Mouse (Mus musculus): ENCODE measurements around the gene Gmfb. TPM values are rescaled to one million over a fixed set of nuclear protein-coding genes. Genes with fewer than 3 reads are reported as not detected.

The Gmfb gene
- total RNA-seq, 2 experiments from 2014 or later = 30.0 to 35.0 TPM

DNA sequence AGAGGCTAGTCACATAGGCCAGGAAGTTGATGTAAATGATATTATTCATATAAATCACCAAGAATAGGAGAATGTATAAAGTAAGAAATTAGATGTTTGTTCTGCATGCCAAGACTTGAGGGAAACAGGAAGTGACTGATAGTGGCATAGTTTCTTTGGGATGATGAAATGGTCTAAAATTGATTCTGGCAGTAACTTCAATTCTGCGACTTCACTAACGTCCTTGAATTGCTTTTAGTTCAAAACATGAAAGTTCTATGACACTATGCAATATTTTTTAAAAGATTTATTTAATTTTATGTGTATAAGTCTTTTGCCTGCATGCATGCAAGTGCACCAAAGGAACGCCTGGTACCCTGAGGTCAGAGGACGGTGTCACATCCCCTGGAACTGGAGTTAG is 18.8 kb downstream of the Gmfb start:
- DNase-seq = no peak

DNA sequence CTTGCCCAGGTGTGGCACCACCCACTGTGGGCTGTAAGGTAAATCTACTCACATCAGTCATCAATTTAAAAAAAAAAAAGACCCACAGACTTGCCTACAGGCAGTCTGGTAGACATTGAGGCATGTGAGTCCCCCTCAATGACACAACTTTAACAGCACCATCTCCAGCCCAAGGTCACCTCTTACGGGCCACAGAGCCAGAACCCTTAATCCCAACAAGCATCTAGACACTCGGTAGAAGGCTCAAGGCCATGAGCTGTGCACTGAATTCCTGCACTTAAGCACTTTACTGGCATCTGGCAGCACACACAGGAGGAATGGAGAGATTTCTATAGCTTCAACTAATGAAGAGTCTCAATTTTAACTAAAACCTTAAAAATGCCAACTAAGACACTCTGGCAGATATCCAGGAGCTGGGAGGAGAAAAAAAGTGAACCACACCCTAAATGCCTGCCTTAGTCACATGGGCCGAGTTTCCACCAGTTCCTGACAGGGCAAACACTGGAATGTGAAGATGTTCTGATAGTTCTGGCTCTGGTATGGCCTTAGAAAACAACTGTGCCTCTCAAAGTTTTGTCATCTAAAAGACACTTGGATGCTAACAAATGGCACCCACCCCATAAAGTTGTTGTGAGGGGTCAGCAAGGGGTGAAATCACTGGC is 21.2 kb downstream of the Gmfb start:
- no peak for DNase-seq

DNA sequence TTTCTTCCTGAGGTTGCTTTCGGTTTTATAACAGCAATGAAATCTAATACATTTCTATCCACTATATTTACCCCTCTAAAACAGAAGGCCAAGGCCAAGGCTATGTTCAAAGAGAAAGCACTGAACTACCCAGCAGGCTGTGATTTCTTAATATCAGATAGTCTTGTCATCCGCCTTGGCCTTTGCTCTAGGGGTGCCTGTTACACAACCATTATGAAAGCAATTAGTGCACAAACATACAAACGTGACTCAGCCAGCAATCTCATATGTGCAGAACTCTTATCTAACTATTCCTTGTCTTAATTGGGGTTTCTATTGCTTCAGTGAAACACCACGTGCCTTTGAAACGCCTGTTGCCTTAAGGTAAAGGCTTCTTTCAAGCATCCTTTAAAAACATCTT is 27.9 kb downstream of the Gmfb start:
- DNase-seq = no peak

DNA sequence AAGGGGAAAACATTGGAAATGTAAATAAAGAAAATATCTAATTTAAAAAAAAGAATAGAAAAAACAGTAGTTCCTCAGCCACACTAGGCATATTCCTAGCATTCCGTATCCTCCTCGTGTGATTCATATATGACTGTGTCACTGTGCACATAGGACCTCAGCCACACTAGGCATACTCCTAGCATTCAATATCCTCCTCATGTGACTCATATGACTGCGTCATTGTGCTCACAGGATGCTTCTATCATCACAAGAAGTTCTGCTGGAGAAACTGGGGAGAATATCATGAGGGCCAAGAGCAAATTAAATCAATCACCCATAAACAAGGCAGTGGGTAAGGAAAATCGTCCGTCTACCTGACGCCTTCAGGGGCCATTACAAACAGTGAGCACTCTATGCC is 31.3 kb downstream of the Gmfb start:
- no peak for DNase-seq

DNA sequence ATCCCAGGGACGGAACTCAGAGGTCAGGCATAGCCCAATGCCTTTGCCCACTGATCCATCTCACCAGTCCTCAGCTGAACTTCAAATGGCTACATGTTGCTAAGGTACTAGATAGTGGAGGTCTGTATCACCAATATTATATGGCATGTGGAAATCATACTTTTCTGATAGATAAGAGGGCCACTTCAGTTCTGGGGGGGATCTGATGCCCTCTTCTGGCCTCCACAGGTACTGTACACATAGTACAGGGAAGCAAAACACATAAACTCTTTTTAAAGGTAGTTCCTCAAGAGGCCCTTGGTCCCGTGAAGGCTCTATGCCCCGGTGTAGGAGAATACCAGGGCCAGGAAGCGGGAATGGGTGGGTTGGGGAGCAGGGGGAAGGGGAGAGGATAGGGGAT is 31.7 kb downstream of the Gmfb start:
- DNase-seq = no peak

DNA sequence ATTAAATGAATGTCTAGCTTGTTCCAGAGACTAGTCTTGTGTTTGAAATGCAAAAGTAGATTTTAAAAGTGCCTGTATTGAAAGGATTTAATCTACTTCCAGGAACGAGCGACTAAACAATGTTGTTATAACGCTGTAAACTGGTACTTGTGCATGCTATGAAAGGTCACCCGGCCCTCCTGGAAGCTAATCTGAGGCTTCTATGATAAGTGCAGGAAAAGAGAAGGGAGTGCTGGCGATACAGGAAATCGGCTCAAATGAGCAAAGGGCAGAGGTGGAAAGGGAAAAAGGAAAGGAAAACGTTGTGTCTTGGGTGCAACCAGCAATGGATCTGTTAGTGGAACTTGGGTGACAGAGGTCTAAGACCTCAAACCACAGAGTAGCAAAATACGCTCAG is 33.5 kb downstream of the Gmfb start:
- DNase-seq = no peak

DNA sequence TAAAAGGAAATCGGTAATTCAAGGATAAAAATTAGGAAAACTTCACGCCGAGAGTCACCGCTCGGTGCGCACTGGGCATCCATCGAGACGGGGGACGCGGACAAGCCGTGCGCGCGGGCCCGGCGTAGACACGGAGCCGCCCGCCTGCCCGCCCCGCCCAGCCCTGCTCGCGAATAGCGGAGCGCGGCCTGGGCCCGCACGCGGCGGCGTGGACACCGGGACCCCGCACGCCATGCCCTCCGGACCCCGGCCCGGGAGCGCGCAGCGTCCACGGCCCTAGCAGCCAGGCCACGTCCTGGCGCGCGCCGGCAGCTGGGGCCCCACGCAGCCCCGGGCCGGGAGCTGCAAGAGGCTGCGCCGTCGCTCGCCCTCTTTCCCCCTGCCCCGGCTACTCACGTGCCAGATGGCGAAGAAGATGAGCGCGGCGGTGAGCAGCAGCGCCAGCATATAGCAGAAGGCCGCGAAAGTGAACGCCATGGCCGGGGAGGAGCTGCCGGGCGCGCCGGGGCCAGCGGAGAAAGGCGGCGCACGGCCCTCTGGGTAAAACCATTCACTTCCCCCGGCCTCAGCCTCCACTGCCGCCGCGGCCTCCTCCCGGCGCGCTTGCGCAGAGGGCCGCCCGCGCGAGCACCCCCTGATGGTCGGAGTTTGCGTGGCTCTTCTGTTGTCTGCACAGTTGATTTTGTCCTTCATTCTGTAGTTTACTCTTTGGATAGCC is 34.1 kb downstream of the Gmfb start, which contains the start of gene Cnih1:
TSS of gene Cnih1 (minus strand) at position 625 of the 718 bp plus-strand sequence.
- DNase-seq = peak; percentile 93 to 94

DNA sequence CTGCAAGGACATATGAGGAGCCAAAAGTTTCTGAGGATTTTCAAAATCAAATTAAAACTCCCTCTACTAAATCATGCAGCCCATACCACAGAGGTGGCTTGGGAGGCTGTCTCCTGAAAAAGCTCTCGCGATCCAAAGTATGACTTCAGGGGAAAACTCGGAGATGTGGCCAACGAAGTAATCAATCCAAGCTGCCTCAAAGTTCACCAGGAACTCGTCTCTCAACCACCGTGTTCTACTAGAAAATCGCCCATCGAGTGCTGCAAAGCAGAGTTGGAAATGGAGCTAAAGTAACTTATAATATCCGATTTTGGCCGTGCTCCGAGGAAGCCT is 34.6 kb downstream of the Gmfb start:
- peak in 1 of 2 experiments; percentile 55 for DNase-seq

DNA sequence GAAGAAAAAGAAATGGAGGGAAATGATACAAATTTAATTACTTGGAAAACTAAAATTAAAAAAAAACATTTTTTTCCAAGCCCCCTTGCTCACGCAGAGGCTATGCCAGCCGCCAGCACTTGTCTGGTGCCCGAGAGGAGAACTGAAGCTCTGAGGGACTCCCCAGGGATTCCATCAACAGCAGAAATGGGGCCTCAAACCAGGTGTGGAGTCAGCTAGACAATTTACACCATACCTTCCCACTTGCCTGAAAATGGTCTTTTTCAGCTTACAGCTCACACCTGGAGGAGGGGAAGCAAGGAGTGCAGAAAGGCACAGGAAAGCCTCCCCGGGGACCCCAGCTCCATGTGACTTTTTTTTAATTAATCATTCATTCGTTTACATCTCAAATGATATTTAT is 36.8 kb downstream of the Gmfb start:
- DNase-seq = no peak

DNA sequence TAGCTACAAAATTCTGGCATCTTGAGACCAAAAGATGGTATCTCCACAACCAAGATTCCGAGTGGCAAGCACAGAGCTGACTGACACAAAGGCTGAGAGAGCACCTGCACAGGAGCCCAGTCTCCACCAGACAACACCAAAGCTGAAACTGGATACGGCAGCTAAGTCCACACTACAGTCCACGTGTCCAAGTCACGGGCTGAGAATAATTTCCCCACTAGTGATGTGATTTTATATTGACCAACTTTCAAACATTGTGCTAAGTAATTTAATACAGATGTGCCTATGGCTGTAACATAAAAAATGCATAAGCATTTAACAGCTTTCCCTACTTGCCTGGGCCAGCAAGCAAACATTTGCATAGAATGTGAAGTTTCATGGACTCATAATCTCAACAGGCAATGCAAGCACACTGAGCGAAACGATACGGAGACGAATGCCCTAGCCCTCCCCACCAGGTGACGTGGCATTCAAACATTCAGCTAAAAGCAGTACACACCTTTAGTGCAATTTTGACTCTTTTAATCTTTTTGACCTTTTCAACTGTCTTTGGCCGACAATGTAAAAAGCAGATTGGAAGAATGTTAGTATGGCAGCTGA is 38.6 kb downstream of the Gmfb start:
- no peak for DNase-seq

DNA sequence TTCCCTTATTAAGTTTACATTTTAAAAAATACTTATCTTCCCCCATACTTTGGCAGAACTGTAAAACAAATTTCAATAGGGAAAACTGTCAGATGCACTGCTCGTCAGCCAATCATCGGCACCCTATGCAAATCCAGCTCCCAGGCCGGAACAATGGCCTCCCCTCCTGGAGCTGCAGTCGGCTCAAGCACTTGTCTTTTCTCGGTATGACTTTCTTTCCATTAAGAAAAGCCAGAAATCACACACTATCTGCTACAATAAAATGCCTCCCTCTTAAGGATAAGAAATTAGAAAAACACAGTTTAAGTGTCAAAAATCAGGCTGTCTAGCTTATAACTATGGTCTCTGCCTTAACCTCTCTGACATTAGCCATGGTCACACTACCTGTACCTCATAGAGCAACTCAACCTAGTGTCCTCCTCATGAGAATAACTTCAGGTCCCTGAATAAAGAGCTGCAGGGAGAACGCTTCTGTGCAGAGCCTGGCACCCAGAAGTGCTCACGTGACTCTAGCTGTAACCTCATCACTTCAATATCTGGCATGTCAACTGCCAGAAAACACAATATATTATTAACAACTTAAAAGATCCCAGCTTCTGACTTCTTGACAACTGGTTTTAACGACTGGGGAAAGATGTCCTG is 39.7 kb downstream of the Gmfb start:
- no peak for DNase-seq

DNA sequence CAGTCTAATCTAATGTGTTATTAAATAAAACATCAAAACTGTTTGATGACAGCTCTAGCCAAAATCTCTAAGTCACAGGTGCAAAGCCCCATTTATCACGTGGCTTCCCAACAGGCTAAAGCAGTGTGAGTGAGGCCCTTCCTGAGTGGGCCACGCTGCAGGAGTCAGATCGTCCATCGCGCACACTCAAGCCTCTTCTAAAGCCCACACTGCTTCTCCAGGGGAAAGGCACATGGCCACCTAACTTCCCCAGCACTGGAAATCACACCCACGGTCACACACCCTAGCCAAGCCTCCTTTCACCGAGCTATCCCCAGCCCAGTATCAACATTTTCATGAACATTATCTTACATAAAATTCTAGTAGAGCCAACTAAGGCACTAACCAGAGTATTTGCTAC is 41.0 kb downstream of the Gmfb start:
- DNase-seq = no peak

DNA sequence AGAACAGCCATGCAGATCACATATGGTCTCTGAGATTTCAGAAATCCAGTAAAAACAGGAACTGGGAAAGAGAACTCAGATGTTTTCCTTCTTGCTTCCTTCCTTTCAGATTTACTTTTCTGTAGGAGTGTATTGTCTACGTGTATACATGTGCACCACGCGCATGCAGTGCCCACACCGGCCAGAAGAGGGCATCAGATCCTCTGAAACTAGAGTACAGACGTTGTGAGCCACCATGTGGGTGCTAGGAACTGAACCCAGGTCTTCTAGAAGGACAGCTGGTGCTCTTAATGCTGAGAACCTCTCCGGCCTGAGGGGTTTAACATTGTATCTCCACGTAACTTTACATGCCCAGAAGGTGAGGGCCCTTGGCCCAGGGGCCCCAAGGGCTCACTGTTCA is 42.8 kb downstream of the Gmfb start:
- no peak for DNase-seq

DNA sequence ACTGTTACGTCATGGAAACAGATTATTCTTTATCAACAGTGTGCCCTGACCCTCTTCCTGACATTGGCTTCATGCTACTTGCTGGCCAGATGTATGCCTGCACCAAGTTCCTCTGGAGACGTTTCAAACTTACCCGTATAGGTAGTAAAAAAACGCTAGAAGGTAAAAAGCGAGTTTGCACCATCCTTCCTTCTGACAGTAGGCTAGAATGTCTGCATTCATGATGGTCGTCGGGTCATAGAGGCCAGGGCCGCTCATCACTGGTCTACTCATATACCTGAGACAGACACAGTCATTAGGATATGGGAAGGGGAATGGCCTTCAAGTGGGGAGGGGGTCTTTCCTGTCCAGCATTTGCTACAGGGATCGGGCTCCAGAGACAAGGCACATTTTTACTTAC is 43.3 kb downstream of the Gmfb start:
- no peak for DNase-seq

DNA sequence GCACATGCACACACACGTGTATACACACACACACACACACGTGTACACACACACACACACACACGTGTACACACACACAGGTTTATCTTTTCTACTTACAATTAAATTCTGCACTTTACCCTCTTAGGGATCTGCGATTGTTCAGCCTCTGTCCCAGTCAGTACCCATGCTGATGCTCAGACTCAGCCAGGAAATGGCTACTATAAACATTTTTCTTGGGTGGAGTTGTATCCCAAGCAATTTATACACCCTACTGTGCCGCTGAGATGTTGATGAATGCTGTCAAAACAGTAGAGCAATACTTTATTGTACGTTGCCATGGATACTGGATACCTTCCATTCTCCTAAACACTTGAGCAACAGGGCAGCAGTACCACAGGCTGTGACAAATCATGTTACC is 52.0 kb downstream of the Gmfb start:
- DNase-seq = no peak

DNA sequence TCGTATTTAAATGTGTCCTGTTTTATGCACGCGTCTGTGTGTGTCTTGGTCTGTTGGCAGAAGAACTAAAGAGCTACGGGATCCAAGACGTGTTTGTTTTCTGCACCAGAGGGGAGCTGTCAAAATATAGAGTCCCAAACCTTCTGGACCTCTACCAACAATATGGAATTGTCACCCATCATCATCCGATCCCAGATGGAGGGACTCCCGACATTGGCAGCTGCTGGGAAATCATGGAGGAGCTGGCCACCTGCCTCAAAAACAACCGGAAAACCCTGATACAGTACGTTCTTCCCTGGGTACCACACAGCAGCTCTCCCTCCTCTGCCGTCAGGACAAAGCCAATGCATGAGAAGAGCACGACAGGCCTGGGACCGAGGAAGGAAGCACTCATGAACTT is 54.9 kb downstream of the Gmfb start:
- DNase-seq = no peak

DNA sequence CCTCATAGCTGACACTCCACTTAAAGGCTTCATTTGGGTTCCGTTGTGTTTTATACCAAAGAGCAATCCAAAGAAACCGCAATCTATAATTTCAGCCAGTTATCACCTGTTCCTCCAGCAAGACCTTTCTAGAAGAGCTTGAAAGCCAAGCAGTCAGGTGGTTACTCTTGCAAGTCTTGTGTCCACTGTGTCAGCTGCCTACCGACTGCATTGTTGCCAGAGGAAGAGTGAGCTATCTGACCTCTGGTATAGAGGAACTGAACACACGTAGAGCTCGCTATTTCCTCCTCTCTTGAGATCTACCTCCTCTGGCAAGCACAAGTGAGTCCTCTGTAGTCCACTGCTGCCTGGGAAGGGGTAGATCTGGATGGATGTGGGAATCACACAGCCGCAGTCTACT is 60.9 kb downstream of the Gmfb start:
- DNase-seq = peak in 1 of 2 experiments; percentile 12

DNA sequence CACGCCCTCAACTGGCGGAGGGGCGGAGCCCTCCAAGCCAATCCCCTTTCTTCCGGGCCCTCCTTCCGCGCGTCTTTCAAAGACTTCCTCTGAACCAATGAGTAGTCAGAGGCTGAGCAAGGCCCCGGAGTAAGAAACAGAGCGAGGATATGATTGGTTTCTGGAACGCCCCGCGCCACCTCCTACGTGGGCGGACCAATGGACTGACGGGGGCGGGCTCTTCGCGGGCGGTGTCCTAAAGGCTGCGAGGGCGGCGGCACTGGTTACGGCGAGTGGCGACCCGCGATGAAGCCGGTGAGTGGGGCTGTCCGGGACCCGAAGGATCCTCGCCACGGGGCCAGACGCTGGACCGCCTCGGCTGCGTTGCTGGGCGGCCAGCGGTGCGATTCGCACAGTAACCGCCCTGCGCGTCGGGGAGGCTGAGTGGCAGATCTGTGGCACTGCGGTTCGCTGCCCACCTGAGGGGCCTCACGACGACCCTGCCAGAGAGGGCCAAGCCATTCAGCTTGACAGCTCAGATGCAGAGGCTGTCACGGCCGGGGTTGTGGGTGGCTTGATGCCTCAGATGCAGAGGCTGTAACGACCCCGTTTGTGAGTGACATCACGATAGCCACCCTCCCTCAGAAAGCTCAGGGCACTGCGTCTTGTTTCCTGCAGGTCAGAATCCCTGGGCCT is 61.5 kb downstream of the Gmfb start, which contains the start of gene Cdkn3:
TSS of gene Cdkn3 (plus strand) at position 187 of the 675 bp plus-strand sequence.
- peak; percentile 95 to 97 for DNase-seq

DNA sequence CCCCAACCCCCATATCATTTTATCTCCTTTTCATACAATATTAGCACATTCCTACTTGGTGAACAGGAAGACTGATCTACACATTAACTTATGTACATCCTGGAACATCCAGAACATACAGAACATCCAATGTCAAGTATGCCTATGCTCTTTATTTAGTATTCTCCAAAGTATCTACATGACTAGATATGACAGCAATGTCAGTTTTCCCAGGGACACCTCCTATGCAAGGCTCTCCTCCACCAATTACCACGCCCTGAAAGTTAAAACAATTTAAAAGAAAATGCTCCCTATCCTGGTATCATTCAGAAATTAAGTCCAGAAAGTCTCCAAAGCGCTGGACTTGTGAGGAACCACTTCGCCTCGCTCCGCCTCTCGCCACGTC is 62.1 kb downstream of the Gmfb start:
- no peak for DNase-seq

Measured in heart, adult 18-20 months (tissue).